Mouse (Mus musculus) E14TG2a.4 (cell line): Measurements from ENCODE around the gene Olfr1436.

Source experiments
- CTCF ChIP-seq: conservative IDR thresholded peaks from 2 replicates; pipeline ENCODE4 v1.5.1; 2014; ENCODE audit warnings: low read length
- NANOG ChIP-seq: IDR thresholded peaks from 2 replicates; pipeline ENCODE4 v1.6.1; 2014; ENCODE audit warnings: borderline replicate concordance, low read length, mixed read lengths
- POU5F1 ChIP-seq: IDR thresholded peaks from 2 replicates; pipeline ENCODE4 v1.6.1; 2014; ENCODE audit warnings: low read length, borderline replicate concordance

- no peak for TF ChIP-seq CTCF
- TF ChIP-seq NANOG: no peak
- no peak for TF ChIP-seq POU5F1
Observed at GRCm38 (mm10) chr19:12335810-12336209, 36.9 kb upstream of the Olfr1436 start, which contains the start of gene Olfr1438-ps1.
